Mouse (Mus musculus) left cerebral cortex, postnatal 14 days (tissue): Measurements from ENCODE around the gene Fam241b. TPM values are rescaled to one million over a fixed set of nuclear protein-coding genes. Genes with fewer than 3 reads are reported as not detected.
"Not testable (repeated sequence)": the region's sequence is repeated elsewhere in the genome, so short reads cannot be mapped to it uniquely, and the experiment has no call there.

Experiments
- DNase-seq, 2 experiments: peaks; one replicate each; pipeline ENCODE4 v3.0.0; 2021 to 2022; ENCODE audit warnings: low spot score in 2 of 2, mixed read lengths in 1 of 2
- intact Hi-C: fragments of 180-260 bp; cut with DNase I; formaldehyde crosslinking; loops from one replicate; pipeline ENCODE4 v1.15.1; 2025
- total RNA-seq, 2 experiments: library from RNA; stranded (reverse); gene quantifications; 2 replicates each; pipeline ENCODE4 v1.2.3; 2021

Gene Fam241b
- total RNA-seq, 2 experiments from 2014 or later: 51.0 to 60.4 TPM

DNA sequence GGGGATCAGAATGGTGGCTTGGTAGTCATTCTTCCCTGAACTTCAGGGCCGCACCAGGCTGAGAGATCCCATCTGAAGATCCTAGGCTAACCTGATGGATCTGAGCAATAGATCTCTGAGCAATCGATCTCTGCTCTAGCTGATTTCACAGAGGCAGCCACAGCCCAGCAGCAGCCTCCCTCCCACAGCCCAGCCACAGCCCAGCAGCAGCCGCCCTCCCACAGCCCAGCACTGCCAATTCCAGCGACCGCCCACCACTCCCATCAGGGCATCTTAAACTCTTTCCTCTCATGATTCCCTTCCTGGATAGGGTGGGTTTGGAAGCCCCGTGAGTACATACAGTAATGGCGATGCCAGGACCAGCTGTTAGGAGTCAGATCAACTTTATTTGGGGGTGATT lies 54.6 kb downstream of the Fam241b start:
- DNase-seq: no peak
- intact Hi-C loops: no loop called here

DNA sequence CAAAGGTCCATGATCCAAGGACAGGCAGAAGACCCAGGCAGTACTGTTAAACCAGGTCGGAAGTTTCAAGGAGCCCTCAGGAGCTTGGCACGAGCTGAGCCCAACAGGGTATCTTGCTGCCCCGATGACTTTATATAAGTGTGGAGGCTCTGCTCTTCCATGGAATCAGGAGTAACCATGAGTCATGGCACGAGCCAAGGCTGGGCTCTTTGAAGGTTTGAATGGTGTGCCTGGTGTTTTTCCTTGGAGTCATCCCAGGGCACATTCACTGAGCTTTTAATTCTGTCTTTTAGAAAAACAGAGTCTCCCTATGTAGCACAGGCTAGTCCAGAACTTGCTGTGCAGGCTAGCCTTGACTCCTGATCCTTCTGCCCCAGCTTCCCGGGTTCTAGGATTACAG lies 55.3 kb downstream of the Fam241b start:
- intact Hi-C loops: no loop called here
- no peak for DNase-seq

DNA sequence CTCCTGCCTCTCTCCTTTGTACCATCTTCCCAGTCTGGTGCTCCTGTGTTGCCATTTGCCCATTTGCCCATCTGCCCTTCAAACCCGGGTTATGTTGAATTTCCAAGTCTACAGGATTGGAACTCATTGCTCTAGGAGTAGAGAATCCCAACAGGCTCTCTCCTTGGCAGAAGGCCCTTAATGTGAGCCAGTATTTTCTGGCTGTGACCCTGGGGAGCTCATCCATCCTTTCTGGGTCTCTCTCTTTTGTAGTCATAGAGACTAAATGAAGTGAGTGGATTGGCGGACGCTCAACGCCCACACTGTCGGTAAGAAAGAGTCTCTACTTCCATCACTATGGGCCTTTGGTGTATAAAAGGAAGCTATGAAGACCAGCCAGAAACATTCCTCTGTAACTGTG lies 56.9 kb downstream of the Fam241b start:
- DNase-seq: no peak
- intact Hi-C loops: no loop called here

DNA sequence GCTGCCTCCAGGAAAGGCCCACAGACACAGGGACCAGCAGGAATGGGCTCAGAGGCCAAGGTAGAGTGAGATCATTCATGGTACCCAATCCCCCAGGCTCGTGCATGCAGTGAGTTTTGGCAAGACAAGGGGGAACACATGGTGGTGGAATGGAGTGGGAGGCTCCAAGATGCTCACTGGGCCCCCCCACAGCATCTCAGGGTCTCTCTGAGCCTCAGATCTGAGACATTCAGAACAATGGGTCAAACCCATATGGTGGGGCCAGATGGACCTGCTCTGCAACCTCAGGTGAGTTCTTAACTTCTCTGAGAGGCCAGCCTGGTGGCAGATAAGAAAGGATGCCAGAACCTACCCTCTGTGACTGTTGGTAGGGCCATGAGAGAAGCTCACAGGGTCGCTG lies 57.7 kb downstream of the Fam241b start:
- intact Hi-C loops: no loop called here
- no peak for DNase-seq

DNA sequence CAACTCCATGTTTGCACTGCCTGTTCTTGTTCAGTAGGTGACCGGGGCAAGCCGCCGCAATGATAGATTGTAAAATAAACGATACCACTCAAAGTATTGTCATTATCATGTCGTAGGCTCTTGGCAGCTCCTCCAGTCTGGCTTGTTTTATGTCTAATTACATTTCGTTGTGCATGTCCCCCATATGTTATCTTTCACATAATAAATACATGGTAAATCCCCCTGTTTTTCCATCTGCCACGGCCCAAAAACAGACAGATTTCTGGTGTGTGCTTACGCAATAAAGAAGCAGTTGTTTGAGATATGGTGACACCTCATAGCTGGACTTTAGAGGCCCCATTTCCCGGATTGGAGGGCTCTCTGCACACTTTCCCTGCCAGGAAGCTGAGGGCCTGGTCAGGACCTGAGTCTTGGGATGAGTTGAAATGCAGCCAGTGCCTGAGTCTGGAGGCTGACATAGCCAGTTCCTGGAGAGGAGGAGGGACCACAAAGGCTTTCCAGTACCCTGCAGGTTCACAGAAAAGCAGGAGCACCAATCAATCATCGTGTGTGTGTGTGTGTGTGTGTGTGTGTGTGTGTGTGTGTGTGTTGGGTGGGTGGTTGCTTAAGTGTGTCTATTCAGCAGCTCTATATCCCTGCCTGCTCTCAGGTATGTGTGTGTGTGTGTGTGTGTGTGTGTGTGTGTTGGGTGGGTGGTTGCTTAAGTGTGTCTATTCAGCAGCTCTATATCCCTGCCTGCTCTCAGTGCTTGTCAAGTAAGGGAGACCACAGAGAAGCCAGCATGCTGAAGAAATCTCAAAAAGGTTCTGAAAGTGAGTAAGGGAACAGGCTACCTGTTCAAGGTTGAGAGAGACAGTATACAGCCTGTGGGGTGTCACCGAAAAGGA lies 67.2 kb downstream of the Fam241b start:
- intact Hi-C loops: no loop called here

DNA sequence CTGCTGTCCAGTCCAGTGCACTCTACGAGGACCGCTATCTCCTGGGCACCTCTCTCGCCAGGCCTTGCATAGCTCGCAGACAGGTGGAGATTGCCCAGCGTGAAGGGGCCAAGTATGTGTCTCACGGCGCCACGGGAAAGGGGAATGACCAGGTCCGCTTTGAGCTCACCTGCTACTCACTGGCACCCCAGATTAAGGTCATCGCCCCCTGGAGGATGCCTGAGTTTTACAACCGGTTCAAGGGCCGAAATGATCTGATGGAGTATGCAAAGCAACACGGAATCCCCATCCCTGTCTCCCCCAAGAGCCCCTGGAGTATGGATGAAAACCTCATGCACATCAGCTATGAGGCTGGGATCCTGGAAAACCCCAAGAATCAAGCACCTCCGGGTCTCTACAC lies 72.4 kb downstream of the Fam241b start:
- DNase-seq, intact Hi-C loops: not testable (repeated sequence)

More for the DNA sequence above, 67.2 kb downstream of the Fam241b start:
- DNase-seq: peak in 1 of 2 experiments; percentile 32

DNA sequence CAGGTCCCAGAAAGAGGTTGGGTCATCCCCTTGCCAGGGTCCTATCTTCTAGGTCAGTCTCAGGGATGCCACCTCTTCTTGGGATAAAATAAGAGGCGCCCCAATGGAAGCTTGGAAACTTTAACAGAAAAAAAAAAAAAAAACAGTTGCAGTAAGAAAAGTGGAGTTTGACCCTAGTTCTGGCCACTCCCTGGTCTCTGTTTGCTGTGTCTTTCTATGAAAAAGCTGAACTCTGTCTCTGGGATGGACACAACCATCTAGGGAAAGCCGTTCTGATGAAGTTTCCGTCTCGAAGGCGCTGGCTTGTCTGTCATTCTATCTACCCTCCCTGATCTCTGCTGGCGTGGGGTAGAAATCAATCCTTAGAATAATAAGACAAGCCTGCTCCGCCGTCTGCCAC lies 73.1 kb downstream of the Fam241b start:
- intact Hi-C loops: no loop called here
- no peak for DNase-seq

DNA sequence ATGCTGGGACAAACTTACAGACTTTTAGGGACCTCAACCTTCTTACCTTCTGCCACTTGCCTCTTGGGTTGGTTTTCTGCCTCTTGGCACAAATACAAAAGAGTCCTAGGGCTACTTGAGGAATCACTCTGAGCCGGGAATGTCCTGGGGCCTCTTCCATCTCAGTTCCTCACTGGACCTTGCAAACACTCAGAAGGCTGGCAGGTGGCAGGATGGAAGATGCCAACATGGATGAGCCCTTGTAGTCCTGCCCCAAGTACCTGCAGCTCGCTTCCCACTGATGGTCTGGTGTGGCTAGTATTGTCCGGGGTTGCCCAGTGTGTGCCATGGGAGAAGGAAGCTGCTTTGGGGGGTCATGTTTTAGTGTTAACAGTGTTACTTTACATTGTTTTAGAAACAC lies 73.8 kb downstream of the Fam241b start:
- no peak for DNase-seq
- intact Hi-C loops: no loop called here

DNA sequence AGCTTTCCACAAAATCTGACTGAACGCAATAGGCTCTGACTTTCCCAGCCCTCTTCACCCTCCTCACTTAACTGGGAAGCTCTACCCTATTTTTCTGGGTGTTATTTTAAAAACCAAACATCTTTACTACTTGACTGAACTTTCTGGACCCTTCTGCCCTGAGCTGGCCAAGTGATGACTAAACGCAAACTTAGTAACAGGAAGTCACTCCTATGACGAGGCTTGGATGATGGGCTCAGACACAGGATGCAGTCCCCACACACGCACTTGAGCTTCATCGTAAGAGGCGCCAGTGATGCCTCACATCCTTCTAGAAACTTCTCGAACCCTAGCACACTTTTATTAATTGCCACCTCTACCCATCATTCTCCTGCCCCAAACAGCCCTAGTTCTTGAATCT lies 74.3 kb downstream of the Fam241b start:
- intact Hi-C loops: no loop called here
- DNase-seq: no peak

DNA sequence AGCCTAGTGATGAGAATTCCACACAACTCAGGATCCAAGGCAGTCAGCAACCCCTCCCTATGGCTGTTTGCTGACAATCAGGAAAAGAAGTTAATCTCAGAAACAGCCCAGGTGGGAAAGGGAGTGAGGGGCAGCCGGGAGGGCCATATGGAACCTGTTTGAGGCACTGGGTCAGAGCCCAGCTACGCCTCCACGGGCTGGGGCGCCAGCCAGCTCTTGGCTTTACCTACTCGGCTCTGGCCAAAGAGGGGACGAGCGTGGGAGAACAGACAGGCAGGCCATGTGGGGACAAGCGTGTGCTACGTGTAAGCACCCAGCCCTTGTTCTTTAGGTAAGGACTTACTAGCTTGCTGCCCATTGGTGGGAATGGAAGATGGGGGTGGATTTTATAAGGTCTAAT lies 75.2 kb downstream of the Fam241b start:
- intact Hi-C loops: no loop called here
- DNase-seq: no peak

DNA sequence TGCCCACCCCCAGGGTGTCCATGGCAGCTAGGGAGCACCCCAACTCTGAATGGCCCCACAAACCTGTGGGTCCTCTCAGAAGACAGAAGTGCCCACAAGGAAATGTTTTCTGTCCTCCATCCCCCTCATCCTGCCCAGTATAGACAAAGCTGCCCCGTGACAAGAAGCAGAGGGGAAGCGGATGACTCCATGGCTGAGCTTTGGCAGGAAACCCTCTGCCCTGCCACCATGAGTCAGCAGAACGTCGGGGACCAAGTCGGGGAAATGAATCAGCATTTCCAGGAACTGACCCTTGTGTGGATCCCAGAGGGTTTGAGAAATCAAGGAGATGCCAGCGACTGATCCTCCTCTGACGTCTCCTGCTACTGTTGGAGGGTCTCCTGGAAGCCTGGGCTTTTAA lies 77.5 kb downstream of the Fam241b start:
- intact Hi-C loops: no loop called here
- no peak for DNase-seq

DNA sequence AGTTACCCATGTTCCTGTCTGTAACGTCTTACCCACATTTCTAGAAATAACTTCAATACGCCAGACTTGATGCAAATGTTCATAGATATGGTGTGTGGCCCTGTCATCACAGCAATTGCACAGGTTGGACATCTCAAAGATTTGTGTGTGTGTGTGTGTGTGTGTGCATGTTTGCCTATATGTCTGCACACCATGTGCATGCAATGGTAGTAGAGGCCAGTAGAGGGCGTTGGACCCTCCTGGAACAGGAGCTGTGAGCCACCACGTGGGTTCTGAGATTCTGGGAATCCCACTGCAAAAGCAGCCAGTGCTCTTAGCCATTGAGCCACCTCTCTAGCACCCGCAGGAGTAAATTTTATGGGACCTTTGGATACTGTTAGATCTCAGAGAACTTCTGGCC lies 80.9 kb downstream of the Fam241b start:
- intact Hi-C loops: no loop called here
- DNase-seq: no peak

DNA sequence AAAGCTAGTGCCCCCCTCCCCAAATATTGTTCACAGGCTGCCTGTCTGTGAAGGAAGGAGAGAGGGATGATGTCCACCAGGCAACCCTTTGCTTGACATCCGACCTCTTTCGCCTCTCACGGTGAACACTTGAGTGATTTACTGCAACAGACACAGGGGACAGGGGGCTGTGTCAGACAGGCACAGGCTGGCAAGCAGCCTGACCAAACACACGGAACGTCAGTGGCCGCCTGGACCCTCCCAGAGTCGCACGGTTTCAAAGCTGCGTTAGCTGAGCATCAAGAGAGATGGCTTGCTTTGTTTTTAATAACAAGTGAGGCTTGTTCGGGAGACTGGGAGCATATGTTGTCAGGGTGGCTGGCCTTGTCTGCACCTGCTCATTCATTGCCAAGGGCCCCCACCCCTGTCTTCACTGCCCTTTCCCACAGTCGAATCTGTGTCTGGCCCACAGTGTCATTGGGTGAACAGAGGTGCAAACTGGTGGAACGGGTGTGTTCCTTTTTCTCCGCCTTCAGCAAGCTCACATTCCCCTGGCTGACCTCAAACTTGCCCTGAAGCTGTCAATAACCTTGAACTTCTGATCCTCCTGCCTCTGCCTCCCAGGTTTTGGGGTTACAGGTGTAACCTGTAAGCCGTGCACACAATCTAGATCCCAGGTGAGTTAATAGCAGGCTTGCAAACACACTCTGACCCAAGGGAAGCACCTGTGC lies 82.6 kb downstream of the Fam241b start:
- no peak for DNase-seq
- intact Hi-C loops: no loop called here

DNA sequence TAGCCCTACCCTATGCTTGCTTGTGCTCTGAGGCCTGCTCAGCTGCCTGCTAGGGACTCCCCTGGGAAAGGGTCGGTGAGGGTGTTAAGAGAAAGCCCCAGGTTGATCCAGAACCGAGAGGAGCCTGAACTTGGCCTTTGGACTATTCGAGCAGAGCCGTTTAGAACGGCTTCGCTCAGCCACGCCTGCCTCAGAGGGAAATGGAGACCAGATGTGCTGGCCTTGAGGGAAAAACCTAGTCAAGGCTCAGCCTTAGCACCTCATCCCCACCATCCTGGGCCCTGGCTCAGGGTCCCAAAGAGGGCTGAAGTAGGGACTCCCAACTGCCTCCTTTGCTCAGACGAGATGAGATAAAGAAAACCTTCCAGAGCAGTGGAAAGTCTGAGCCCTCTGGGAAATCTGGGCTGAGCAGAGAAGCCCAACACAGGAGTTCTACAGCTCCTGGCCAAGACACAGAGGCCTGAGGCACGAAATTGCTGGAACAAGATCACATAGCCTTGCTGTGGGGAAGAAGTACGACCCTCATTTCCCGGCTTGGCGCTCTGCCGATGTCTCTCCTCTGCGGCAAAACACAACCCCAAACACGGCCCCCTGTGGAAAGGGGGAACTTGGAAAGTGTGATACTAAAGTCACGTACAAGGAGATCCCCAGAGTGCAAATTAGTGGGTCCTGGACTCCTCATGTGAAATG lies 83.4 kb downstream of the Fam241b start:
- no peak for DNase-seq
- intact Hi-C loops: no loop called here

DNA sequence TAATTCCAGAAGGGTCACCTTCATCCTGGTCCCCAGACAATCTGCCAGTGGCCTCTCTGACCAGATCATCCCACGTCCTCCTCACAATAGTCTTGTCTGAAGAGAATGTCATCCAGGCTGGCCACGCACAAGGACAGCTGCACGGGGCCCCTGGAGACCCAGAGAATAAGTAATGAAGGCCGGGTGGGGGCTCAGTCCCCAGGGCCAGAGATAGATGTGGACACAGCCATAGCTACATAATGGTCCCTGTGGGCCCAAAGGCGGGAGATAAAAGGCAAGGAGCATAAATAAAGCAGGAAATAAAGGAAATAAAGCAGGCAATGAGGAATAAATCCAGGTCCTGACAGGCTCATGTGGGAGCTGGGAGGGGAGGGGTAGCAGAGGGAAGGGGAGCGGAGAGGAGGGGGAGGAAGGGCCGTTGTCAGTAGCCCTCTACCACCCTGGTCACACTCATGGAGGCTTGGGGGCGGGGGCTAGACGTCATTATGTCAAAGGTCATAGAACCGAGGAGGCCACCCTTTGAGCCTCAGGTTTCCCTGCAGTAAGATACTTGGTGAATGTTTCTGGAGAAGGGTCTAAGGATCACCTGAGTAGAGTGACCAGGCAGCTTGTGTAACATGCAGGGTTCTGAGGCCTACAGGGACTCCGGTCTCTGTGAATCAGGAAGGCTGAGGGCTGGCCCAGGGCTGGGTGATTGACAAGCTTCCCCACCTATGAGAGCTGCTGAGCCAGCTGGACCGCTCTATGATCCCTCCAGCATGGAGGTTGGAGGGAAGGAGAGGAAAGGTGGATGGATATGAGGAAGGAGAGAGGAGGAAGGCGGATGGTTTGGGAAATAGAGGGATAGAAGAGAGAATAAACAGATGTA lies 85.0 kb downstream of the Fam241b start:
- intact Hi-C loops: loop anchor here (5.0 kb wide), 1 partner anchor 124 kb away; no protein-coding TSS in a partner anchor
- DNase-seq: no peak
